Mouse (Mus musculus): ENCODE measurements around the gene Cd164. TPM values are rescaled to one million over a fixed set of nuclear protein-coding genes. Genes with fewer than 3 reads are reported as not detected.

Gene Cd164
- polyA plus RNA-seq, 1 experiment from 2014 or later, result 156 TPM

DNA sequence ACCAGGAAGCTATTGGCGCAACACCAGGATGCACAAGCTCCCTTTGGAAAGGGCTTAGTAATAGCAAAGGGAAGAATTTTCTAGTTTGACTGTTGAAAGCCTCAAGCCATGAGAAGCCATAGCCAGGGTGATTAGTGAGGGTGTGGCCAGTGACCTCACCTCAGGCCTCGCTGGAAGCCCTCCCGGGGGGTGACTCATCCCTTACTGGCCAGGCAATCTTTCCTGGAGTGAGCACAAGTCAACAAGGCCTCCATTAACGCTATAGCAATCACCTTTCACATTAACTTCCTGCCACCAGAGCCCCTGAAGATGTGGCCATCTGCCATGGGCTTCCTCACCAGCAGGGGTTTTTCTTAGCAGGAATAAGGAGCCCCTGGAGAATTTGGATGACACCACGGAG, 45.9 kb downstream of the Cd164 start:
- Histone ChIP-seq H3K27ac (no peak overlapping the region), H3K4me3 (no peak overlapping the region), H3K36me3 (0 out of 2 replicates have a peak, but pooled peaks cover 5% of the 10 kb centered on the region), H3K9me3 (peaks cover 4% of the 10 kb centered on the region; the same call in 1 of the 2 replicates), H3K27me3 (ENCODE audit: insufficient read depth, poor library complexity, severe bottlenecking) (no peaks in the 10 kb centered on the region), H3K4me1 (peaks cover 12% of the 10 kb centered on the region)
- no peak for DNase-seq (ENCODE audit: low spot score)
- WGBS, result 17% methylated on average over 5 of the region's 5 CpGs

DNA sequence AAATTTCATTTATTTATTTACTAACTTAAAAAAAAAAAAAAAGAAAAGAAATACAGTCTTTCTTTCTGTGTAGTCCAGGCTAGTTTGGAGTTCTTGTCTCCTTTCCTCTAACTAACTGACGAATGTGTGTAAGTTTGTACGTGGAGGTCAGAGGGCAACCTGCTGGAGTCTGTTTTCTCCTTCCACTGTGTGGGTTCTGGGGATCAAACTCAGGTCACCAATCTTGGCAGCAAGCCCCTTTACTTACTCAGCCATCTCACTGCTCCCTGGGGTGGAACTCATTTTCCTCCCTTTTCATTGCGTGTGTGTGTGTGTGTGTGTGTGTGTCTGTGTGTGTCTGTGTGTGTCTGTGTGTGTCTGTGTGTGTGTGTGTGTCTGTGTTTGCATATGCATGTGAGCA, 49.1 kb downstream of the Cd164 start:
- H3K4me1 ChIP-seq, result peaks cover 27% of the 10 kb centered on the region
- no peak for DNase-seq (ENCODE audit: low spot score)
- no peak overlapping the region for H3K4me3 ChIP-seq
- no peaks in the 10 kb centered on the region for H3K27me3 ChIP-seq (ENCODE audit: insufficient read depth, poor library complexity, severe bottlenecking)
- WGBS, result 64% methylated on average over 3 of the region's 3 CpGs
- H3K27ac ChIP-seq, result no peak overlapping the region
- no peaks in the 10 kb centered on the region for H3K9me3 ChIP-seq
- no peaks in the 10 kb centered on the region for H3K36me3 ChIP-seq

DNA sequence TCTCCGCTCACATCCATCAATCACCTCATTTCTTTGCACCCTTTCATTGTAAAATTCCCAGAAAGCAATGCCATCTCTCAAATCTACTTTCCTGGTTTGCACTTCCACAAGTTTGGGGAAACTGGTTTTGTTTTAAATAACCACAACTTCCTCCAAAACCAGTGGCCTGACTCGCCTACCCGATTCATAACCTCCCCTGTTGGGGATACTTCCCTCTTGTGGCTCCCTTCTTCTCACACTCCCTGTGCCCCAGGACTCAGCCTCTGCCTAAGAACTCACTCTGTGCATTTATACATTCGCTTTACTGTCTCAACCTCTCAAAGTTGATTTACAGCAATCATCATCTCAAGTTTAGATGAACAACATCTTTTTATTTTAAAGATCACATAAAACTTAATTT, 51.9 kb downstream of the Cd164 start:
- Histone ChIP-seq H3K36me3 (no peaks in the 10 kb centered on the region), H3K27ac (no peak overlapping the region), H3K9me3 (no peaks in the 10 kb centered on the region), H3K4me3 (no peak overlapping the region), H3K27me3 (ENCODE audit: insufficient read depth, poor library complexity, severe bottlenecking) (no peaks in the 10 kb centered on the region), H3K4me1 (peaks cover 28% of the 10 kb centered on the region)
- 82% methylated on average over 4 of the region's 4 CpGs for whole genome bisulfite sequencing
- no peak for DNase-seq (ENCODE audit: low spot score)

- WGBS, result 75% methylated on average over 4 of the region's 4 CpGs
- Histone ChIP-seq H3K9me3 (no peaks in the 10 kb centered on the region), H3K4me3 (no peak overlapping the region), H3K27me3 (ENCODE audit: insufficient read depth, poor library complexity, severe bottlenecking) (no peaks in the 10 kb centered on the region), H3K4me1 (peaks cover 28% of the 10 kb centered on the region), H3K27ac (peak overlapping the region; percentile 77; the same call in 1 of the 2 replicates), H3K36me3 (no peaks in the 10 kb centered on the region)
- DNase-seq (ENCODE audit: low spot score), result no peak
Measured at GRCm38 (mm10) chr10:41572274-41572673, 53.1 kb downstream of the Cd164 start.

DNA sequence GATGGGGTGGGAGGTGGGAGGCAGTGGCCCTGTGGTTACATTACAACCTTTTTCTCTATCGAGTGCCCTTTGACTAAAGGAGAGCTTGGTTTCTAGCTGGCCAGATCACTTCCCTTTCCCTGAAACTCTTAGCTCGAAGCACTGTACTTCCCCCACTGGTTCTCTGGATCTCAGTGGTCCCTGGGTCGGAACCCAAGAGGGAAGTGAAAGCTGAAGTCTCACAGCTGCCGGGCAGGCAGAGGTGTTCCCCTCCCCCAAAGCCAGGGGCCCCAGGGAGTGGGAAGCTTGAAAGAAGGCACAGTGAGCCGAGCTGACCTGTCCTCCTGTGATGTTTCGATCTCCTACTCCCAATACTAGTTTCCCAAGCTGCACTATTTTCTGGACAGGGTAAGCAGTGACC, 54.0 kb downstream of the Cd164 start:
- peak overlapping the region; percentile 31 for H3K4me3 ChIP-seq
- H3K27me3 ChIP-seq (ENCODE audit: insufficient read depth, poor library complexity, severe bottlenecking), result no peaks in the 10 kb centered on the region
- 9% methylated on average over 6 of the region's 6 CpGs for WGBS
- H3K4me1 ChIP-seq, result peaks cover 28% of the 10 kb centered on the region
- H3K36me3 ChIP-seq, result no peaks in the 10 kb centered on the region
- H3K9me3 ChIP-seq, result no peaks in the 10 kb centered on the region
- peak overlapping the region; percentile 77 for H3K27ac ChIP-seq
- no peak for DNase-seq (ENCODE audit: low spot score)

- no peak for DNase-seq (ENCODE audit: low spot score)
- 71% methylated on average over 8 of the region's 8 CpGs for WGBS
- no peaks in the 10 kb centered on the region for H3K9me3 ChIP-seq
- H3K27me3 ChIP-seq (ENCODE audit: insufficient read depth, poor library complexity, severe bottlenecking), result no peaks in the 10 kb centered on the region
- no peak overlapping the region for H3K4me3 ChIP-seq
- no peaks in the 10 kb centered on the region for H3K36me3 ChIP-seq
- peaks cover 32% of the 10 kb centered on the region for H3K4me1 ChIP-seq
- H3K27ac ChIP-seq, result no peak overlapping the region; the same call in 1 of the 2 replicates
Measured at GRCm38 (mm10) chr10:41575451-41576327, 56.5 kb downstream of the Cd164 start.

- H3K4me1 ChIP-seq, result peaks cover 36% of the 10 kb centered on the region
- 80% methylated on average over 7 of the region's 7 CpGs for WGBS
- DNase-seq (ENCODE audit: low spot score), result no peak
- H3K27me3 ChIP-seq (ENCODE audit: insufficient read depth, poor library complexity, severe bottlenecking), result no peaks in the 10 kb centered on the region
- no peak overlapping the region; the same call in 1 of the 2 replicates for H3K27ac ChIP-seq
- H3K36me3 ChIP-seq, result no peaks in the 10 kb centered on the region
- no peaks in the 10 kb centered on the region for H3K9me3 ChIP-seq
- H3K4me3 ChIP-seq, result no peak overlapping the region
Measured at GRCm38 (mm10) chr10:41576328-41576833, 57.2 kb downstream of the Cd164 start.

DNA sequence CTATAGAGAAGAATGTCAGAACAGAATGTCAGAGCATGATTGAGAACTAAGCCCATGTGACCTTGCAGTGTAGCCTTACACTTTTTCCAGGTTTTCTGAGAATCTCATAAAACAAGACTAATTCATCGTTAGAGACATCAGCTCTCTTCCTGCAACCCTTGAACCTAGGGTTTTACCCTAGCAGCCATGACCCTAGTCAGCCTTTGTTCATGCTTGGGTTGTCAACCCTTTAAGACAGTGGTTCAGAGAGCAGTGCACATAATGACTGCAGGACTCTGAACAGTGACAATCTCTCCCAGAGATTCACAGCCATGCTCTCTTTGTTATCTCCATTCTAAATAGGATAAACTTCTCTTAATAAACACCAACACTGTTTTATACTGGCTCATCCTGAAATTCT, 59.3 kb downstream of the Cd164 start:
- Histone ChIP-seq H3K4me1 (peaks cover 29% of the 10 kb centered on the region), H3K27me3 (ENCODE audit: insufficient read depth, poor library complexity, severe bottlenecking) (no peaks in the 10 kb centered on the region), H3K9me3 (no peaks in the 10 kb centered on the region), H3K4me3 (no peak overlapping the region), H3K27ac (no peak overlapping the region), H3K36me3 (no peaks in the 10 kb centered on the region)
- DNase-seq (ENCODE audit: low spot score), result no peak
- WGBS, result 80% methylated on average over 1 of the region's 1 CpGs

GRCm38 (mm10) chr10:41580441-41580840, 61.2 kb downstream of the Cd164 start:
- H3K27ac ChIP-seq, result peak overlapping the region; percentile 54
- H3K27me3 ChIP-seq (ENCODE audit: insufficient read depth, poor library complexity, severe bottlenecking), result no peaks in the 10 kb centered on the region
- H3K36me3 ChIP-seq, result no peaks in the 10 kb centered on the region
- no peak overlapping the region for H3K4me3 ChIP-seq
- H3K4me1 ChIP-seq, result peaks cover 23% of the 10 kb centered on the region; the same call in 1 of the 2 replicates
- DNase-seq (ENCODE audit: low spot score), result no peak
- no peaks in the 10 kb centered on the region for H3K9me3 ChIP-seq
- 53% methylated on average over 4 of the region's 4 CpGs for WGBS

Other genes with a start within 250 kb of the Cd164 start
- gene Fig4, start 216.2 kb upstream of the Cd164 start, polyA plus RNA-seq (2016; fragmentation: Nextera tagmentation; extraction: Ambion mirVana), result 28.7 and 43.6 TPM in 2 replicates
- 0.03 and 0.06 TPM in 2 replicates for gene Ak9, start 215.4 kb upstream of the Cd164 start, polyA plus RNA-seq (2016; fragmentation: Nextera tagmentation; extraction: Ambion mirVana)
- 13.8 and 13.9 TPM in 2 replicates for gene Zbtb24, start 69.0 kb upstream of the Cd164 start, polyA plus RNA-seq (2016; fragmentation: Nextera tagmentation; extraction: Ambion mirVana)
- gene Mical1, start 43.1 kb upstream of the Cd164 start, polyA plus RNA-seq (2016; fragmentation: Nextera tagmentation; extraction: Ambion mirVana), result 46.5 and 48.8 TPM in 2 replicates
- gene Smpd2, start 29.0 kb upstream of the Cd164 start, polyA plus RNA-seq (2016; fragmentation: Nextera tagmentation; extraction: Ambion mirVana), result 51.8 and 52.7 TPM in 2 replicates
- gene Ppil6, start 29.0 kb upstream of the Cd164 start, polyA plus RNA-seq (2016; fragmentation: Nextera tagmentation; extraction: Ambion mirVana), result 0.95 and 1.3 TPM in 2 replicates
- gene Ccdc162, start 197.2 kb downstream of the Cd164 start, polyA plus RNA-seq (2016; fragmentation: Nextera tagmentation; extraction: Ambion mirVana), result 0.21 and 0.40 TPM in 2 replicates